Mouse (Mus musculus): Measurements from ENCODE around the gene Fam98b. TPM values are rescaled to one million over a fixed set of nuclear protein-coding genes. Genes with fewer than 3 reads are reported as not detected.

Fam98b gene
- polyA plus RNA-seq, 1 experiment from 2014 or later: 6.5 TPM

- H3K9me3 ChIP-seq (replicated peaks; ENCODE audit: control insufficient read depth, low read length): no peaks in the 10 kb centered on the region
- no peaks in the 10 kb centered on the region for H3K4me1 ChIP-seq (ENCODE audit: control insufficient read depth, insufficient read depth, low read length)
- WGBS (ENCODE audit: insufficient replicate concordance): 89% methylated on average over 5 of the region's 5 CpGs
- H3K4me3 ChIP-seq (ENCODE audit: low read depth, low read length): no peak overlapping the region
- no peak overlapping the region for H3K4me2 ChIP-seq
- H3K9ac ChIP-seq (ENCODE audit: low read depth, low read length): no peak overlapping the region
- no peaks in the 10 kb centered on the region for H3K27me3 ChIP-seq (ENCODE audit: control insufficient read depth, insufficient read depth, low read length)
- peaks cover 3% of the 10 kb centered on the region; the same call in 1 of the 2 replicates for H3K36me3 ChIP-seq (ENCODE audit: control insufficient read depth, insufficient read depth, low read length)
- H3K27ac ChIP-seq (ENCODE audit: low read depth, low read length): no peak overlapping the region
- ATAC-seq (replicated peaks; ENCODE audit: insufficient number of reproducible peaks, low FRiP score, low TSS enrichment): no peak
Measured at GRCm38 (mm10) chr2:117262184-117262583, 12.6 kb downstream of the Fam98b start.

GRCm38 (mm10) chr2:117263786-117264408 is 14.4 kb downstream of the Fam98b start:
- Histone ChIP-seq H3K4me2 (no peak overlapping the region), H3K9me3 (replicated peaks; ENCODE audit: control insufficient read depth, low read length) (no peaks in the 10 kb centered on the region), H3K27me3 (ENCODE audit: control insufficient read depth, insufficient read depth, low read length) (no peaks in the 10 kb centered on the region), H3K9ac (ENCODE audit: low read depth, low read length) (no peak overlapping the region), H3K27ac (ENCODE audit: low read depth, low read length) (no peak overlapping the region), H3K36me3 (ENCODE audit: control insufficient read depth, insufficient read depth, low read length) (peaks cover 6% of the 10 kb centered on the region; the same call in 1 of the 2 replicates), H3K4me1 (ENCODE audit: control insufficient read depth, insufficient read depth, low read length) (no peaks in the 10 kb centered on the region), H3K4me3 (ENCODE audit: low read depth, low read length) (no peak overlapping the region)
- no peak for ATAC-seq (replicated peaks; ENCODE audit: insufficient number of reproducible peaks, low FRiP score, low TSS enrichment)
- WGBS (ENCODE audit: insufficient replicate concordance): 70% methylated on average over 11 of the region's 11 CpGs

- Histone ChIP-seq H3K27ac (ENCODE audit: low read depth, low read length) (no peak overlapping the region), H3K36me3 (ENCODE audit: control insufficient read depth, insufficient read depth, low read length) (no peaks in the 10 kb centered on the region), H3K4me3 (ENCODE audit: low read depth, low read length) (no peak overlapping the region), H3K9ac (ENCODE audit: low read depth, low read length) (no peak overlapping the region), H3K4me1 (ENCODE audit: control insufficient read depth, insufficient read depth, low read length) (no peaks in the 10 kb centered on the region), H3K4me2 (no peak overlapping the region), H3K27me3 (ENCODE audit: control insufficient read depth, insufficient read depth, low read length) (no peaks in the 10 kb centered on the region), H3K9me3 (replicated peaks; ENCODE audit: control insufficient read depth, low read length) (no peaks in the 10 kb centered on the region)
- 86% methylated on average over 7 of the region's 7 CpGs for WGBS (ENCODE audit: insufficient replicate concordance)
- ATAC-seq (replicated peaks; ENCODE audit: insufficient number of reproducible peaks, low FRiP score, low TSS enrichment): no peak
Measured at GRCm38 (mm10) chr2:117288291-117288690, 38.8 kb downstream of the Fam98b start.

DNA sequence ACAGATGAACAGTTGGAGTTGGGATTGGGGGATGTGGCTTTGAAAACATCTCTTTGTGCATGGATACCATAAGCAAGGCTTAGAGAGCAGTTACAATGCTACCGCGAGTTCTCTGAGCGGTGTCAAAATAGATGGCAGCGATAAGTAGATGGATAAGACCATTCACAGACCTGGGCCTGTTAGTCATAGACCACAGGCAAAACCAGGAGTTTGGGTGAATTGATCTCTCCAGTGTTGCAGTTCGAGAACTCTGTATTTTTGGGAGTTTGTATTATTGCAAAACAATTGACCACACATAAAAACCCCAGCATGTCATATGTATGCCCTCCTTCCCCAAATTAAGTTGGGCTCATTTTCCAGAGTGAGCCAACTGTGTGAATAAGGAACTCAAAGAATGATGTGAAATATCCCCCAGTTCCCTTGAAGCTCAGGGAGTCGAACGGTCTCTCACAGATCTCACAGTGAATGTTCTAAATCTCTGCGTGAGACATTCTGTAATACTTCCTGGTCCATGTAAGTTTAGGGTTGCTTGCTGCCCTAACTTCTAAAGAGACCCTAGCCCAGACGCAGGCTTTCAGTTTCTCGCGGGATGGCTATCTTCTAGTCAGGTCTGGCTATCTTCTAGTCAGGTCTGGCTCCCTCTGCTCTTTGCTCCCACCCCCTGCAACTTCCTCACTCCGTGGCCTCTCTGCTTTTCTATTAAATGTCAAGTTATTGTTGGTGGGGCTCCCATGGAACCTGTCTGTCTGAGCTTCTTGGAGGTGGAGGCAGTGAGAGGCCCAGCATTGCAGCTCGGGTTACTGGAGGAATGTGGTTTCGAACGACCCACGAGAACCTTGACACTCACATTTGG is 50.3 kb downstream of the Fam98b start:
- Histone ChIP-seq H3K4me2 (no peak overlapping the region), H3K9me3 (replicated peaks; ENCODE audit: control insufficient read depth, low read length) (no peaks in the 10 kb centered on the region), H3K27ac (ENCODE audit: low read depth, low read length) (no peak overlapping the region), H3K4me1 (ENCODE audit: control insufficient read depth, insufficient read depth, low read length) (no peaks in the 10 kb centered on the region), H3K4me3 (ENCODE audit: low read depth, low read length) (no peak overlapping the region), H3K36me3 (ENCODE audit: control insufficient read depth, insufficient read depth, low read length) (no peaks in the 10 kb centered on the region), H3K27me3 (ENCODE audit: control insufficient read depth, insufficient read depth, low read length) (no peaks in the 10 kb centered on the region), H3K9ac (ENCODE audit: low read depth, low read length) (no peak overlapping the region)
- ATAC-seq (replicated peaks; ENCODE audit: insufficient number of reproducible peaks, low FRiP score, low TSS enrichment): no peak
- WGBS (ENCODE audit: insufficient replicate concordance): 83% methylated on average over 16 of the region's 16 CpGs

GRCm38 (mm10) chr2:117303391-117304350 is 54.1 kb downstream of the Fam98b start:
- no peaks in the 10 kb centered on the region for H3K36me3 ChIP-seq (ENCODE audit: control insufficient read depth, insufficient read depth, low read length)
- no peak overlapping the region for H3K9ac ChIP-seq (ENCODE audit: low read depth, low read length)
- H3K4me2 ChIP-seq: no peak overlapping the region
- no peaks in the 10 kb centered on the region for H3K4me1 ChIP-seq (ENCODE audit: control insufficient read depth, insufficient read depth, low read length)
- no peak for ATAC-seq (replicated peaks; ENCODE audit: insufficient number of reproducible peaks, low FRiP score, low TSS enrichment)
- H3K27ac ChIP-seq (ENCODE audit: low read depth, low read length): no peak overlapping the region
- H3K9me3 ChIP-seq (replicated peaks; ENCODE audit: control insufficient read depth, low read length): no peaks in the 10 kb centered on the region
- no peak overlapping the region for H3K4me3 ChIP-seq (ENCODE audit: low read depth, low read length)
- WGBS (ENCODE audit: insufficient replicate concordance): 86% methylated on average over 12 of the region's 12 CpGs
- no peaks in the 10 kb centered on the region for H3K27me3 ChIP-seq (ENCODE audit: control insufficient read depth, insufficient read depth, low read length)

DNA sequence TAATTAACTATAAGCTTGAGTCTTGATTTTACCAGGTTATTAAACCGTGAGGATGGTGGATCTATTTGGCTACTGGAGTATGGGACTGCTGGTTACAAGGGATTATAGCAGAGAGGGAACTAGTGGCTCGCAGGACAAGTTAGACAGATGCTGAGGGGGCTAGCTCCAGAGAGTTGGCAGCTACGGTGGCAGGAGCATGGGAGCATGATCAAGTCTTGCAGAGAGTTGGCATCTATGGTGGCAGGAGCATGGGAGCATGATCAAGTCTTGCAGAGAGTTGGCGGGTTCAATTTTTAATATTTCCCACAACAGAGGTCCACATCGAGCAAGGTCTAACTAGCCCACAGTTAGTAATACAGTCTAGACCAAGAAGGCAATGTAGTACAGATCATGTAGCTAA is 55.4 kb downstream of the Fam98b start:
- ATAC-seq (replicated peaks; ENCODE audit: insufficient number of reproducible peaks, low FRiP score, low TSS enrichment): no peak
- H3K4me3 ChIP-seq (ENCODE audit: low read depth, low read length): no peak overlapping the region
- no peak overlapping the region for H3K9ac ChIP-seq (ENCODE audit: low read depth, low read length)
- H3K9me3 ChIP-seq (replicated peaks; ENCODE audit: control insufficient read depth, low read length): no peaks in the 10 kb centered on the region
- H3K27ac ChIP-seq (ENCODE audit: low read depth, low read length): no peak overlapping the region
- WGBS (ENCODE audit: insufficient replicate concordance): 84% methylated on average over 5 of the region's 5 CpGs
- no peaks in the 10 kb centered on the region for H3K36me3 ChIP-seq (ENCODE audit: control insufficient read depth, insufficient read depth, low read length)
- H3K4me1 ChIP-seq (ENCODE audit: control insufficient read depth, insufficient read depth, low read length): no peaks in the 10 kb centered on the region
- H3K4me2 ChIP-seq: no peak overlapping the region
- no peaks in the 10 kb centered on the region for H3K27me3 ChIP-seq (ENCODE audit: control insufficient read depth, insufficient read depth, low read length)

DNA sequence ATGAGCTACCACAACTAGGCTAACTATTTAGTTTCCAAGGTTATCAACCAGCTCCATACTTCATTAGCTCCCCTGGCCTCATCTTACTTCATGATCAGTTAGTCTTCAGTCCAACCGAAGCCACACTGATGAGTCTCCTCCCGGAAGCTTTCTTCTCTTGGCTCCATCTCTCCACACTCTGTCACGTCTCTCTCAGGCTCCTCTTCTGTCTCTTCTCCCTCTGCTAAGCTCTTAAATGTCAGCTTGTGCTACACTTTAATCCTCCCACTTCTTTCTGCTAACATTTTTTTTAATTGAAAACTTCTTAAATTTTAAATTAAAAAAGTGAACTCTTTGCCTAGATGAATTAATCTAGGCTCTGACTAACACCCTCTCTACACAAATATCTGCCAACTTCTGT is 58.4 kb downstream of the Fam98b start:
- Histone ChIP-seq H3K4me3 (ENCODE audit: low read depth, low read length) (no peak overlapping the region), H3K27ac (ENCODE audit: low read depth, low read length) (no peak overlapping the region), H3K9ac (ENCODE audit: low read depth, low read length) (no peak overlapping the region), H3K27me3 (ENCODE audit: control insufficient read depth, insufficient read depth, low read length) (no peaks in the 10 kb centered on the region), H3K36me3 (ENCODE audit: control insufficient read depth, insufficient read depth, low read length) (no peaks in the 10 kb centered on the region), H3K4me2 (no peak overlapping the region), H3K4me1 (ENCODE audit: control insufficient read depth, insufficient read depth, low read length) (no peaks in the 10 kb centered on the region), H3K9me3 (replicated peaks; ENCODE audit: control insufficient read depth, low read length) (no peaks in the 10 kb centered on the region)
- ATAC-seq (replicated peaks; ENCODE audit: insufficient number of reproducible peaks, low FRiP score, low TSS enrichment): no peak
- 87% methylated on average over 3 of the region's 3 CpGs for WGBS (ENCODE audit: insufficient replicate concordance)

DNA sequence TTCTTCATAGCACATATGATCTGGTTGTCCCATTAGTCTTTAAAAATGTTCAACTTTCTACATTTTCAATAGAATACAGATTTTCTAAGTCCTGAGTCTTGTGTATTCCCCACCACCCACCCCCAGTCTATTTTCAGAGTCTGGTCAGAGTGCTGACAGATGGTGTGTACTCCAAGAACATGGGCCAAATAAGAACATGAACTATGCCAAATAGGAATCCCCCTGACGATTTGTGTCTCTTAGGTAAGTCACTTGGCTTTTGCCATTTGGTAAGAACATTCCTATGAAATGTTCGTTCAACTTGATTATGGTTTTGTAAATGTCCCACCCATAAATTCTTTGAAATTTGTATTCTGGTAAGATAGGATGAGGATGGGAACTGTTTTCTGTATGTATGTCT is 59.5 kb downstream of the Fam98b start:
- H3K27ac ChIP-seq (ENCODE audit: low read depth, low read length): no peak overlapping the region
- 77% methylated on average over 2 of the region's 2 CpGs for WGBS (ENCODE audit: insufficient replicate concordance)
- ATAC-seq (replicated peaks; ENCODE audit: insufficient number of reproducible peaks, low FRiP score, low TSS enrichment): no peak

More for the DNA sequence above, 59.5 kb downstream of the Fam98b start:
- no peaks in the 10 kb centered on the region for H3K4me1 ChIP-seq (ENCODE audit: control insufficient read depth, insufficient read depth, low read length)
- H3K4me2 ChIP-seq: no peak overlapping the region
- H3K36me3 ChIP-seq (ENCODE audit: control insufficient read depth, insufficient read depth, low read length): no peaks in the 10 kb centered on the region
- H3K9ac ChIP-seq (ENCODE audit: low read depth, low read length): no peak overlapping the region
- no peak overlapping the region for H3K4me3 ChIP-seq (ENCODE audit: low read depth, low read length)
- H3K27me3 ChIP-seq (ENCODE audit: control insufficient read depth, insufficient read depth, low read length): no peaks in the 10 kb centered on the region
- no peaks in the 10 kb centered on the region for H3K9me3 ChIP-seq (replicated peaks; ENCODE audit: control insufficient read depth, low read length)
